Mouse (Mus musculus): Measurements from ENCODE around the gene Kremen1. TPM values are rescaled to one million over a fixed set of nuclear protein-coding genes. Genes with fewer than 3 reads are reported as not detected.

The Kremen1 gene
- total and polyA plus RNA-seq, 2 experiments from 2014 or later: 28.5 to 90.2 TPM

GRCm38 (mm10) chr11:5203054-5203453 lies 58.3 kb downstream of the Kremen1 start:
- H3K36me3 ChIP-seq (replicated peaks; ENCODE audit: control insufficient read depth, insufficient read depth, low read length): peaks cover 91% of the 10 kb centered on the region
- 91% methylated on average over 6 of the region's 6 CpGs for WGBS

GRCm38 (mm10) chr11:5201799-5202680 lies 59.3 kb downstream of the Kremen1 start:
- TF ChIP-seq CTCF (IDR thresholded peaks at IDR 0.05; ENCODE audit: low read depth) (no peak), EP300 (IDR thresholded peaks at IDR 0.05; ENCODE audit: low read depth) (no peak)
- Histone ChIP-seq H3K27me3 (ENCODE audit: control insufficient read depth, insufficient read depth, low read length) (no peaks in the 10 kb centered on the region), H3K36me3 (replicated peaks; ENCODE audit: control insufficient read depth, insufficient read depth, low read length) (peaks cover 86% of the 10 kb centered on the region), H3K4me1 (ENCODE audit: control insufficient read depth, insufficient read depth) (no peaks in the 10 kb centered on the region), H3K4me3 (ENCODE audit: low read depth, low read length) (no peak overlapping the region), H3K27ac (ENCODE audit: low read depth) (no peak overlapping the region), H3K4me2 (ENCODE audit: low read depth, low read length) (no peak overlapping the region), H3K9me3 (replicated peaks; ENCODE audit: control insufficient read depth, low read length) (no peaks in the 10 kb centered on the region), H3K9ac (replicated peaks; ENCODE audit: low read depth, low read length) (no peak overlapping the region)
- DNase-seq (ENCODE audit: low spot score) (no peak), ATAC-seq (ENCODE audit: insufficient read depth, low read depth) (no peak)
- 89% methylated on average over 20 of the region's 20 CpGs for WGBS

More at GRCm38 (mm10) chr11:5203054-5203453, 58.3 kb downstream of the Kremen1 start:
- ATAC-seq (ENCODE audit: insufficient read depth, low read depth) (no peak), DNase-seq (ENCODE audit: low spot score) (no peak)
- Histone ChIP-seq H3K27me3 (ENCODE audit: control insufficient read depth, insufficient read depth, low read length) (no peaks in the 10 kb centered on the region), H3K4me2 (ENCODE audit: low read depth, low read length) (no peak overlapping the region), H3K9me3 (replicated peaks; ENCODE audit: control insufficient read depth, low read length) (no peaks in the 10 kb centered on the region), H3K9ac (replicated peaks; ENCODE audit: low read depth, low read length) (no peak overlapping the region), H3K4me1 (ENCODE audit: control insufficient read depth, insufficient read depth) (no peaks in the 10 kb centered on the region), H3K4me3 (ENCODE audit: low read depth, low read length) (no peak overlapping the region), H3K27ac (ENCODE audit: low read depth) (no peak overlapping the region)
- TF ChIP-seq CTCF (IDR thresholded peaks at IDR 0.05; ENCODE audit: low read depth): no peak
- no peak for TF ChIP-seq EP300 (IDR thresholded peaks at IDR 0.05; ENCODE audit: low read depth)

- Histone ChIP-seq H3K4me1 (ENCODE audit: control insufficient read depth, insufficient read depth) (no peaks in the 10 kb centered on the region), H3K4me3 (ENCODE audit: low read depth, low read length) (no peak overlapping the region), H3K36me3 (replicated peaks; ENCODE audit: control insufficient read depth, insufficient read depth, low read length) (peaks cover 78% of the 10 kb centered on the region), H3K27me3 (ENCODE audit: control insufficient read depth, insufficient read depth, low read length) (no peaks in the 10 kb centered on the region), H3K9ac (replicated peaks; ENCODE audit: low read depth, low read length) (no peak overlapping the region), H3K4me2 (ENCODE audit: low read depth, low read length) (no peak overlapping the region), H3K9me3 (replicated peaks; ENCODE audit: control insufficient read depth, low read length) (no peaks in the 10 kb centered on the region), H3K27ac (ENCODE audit: low read depth) (no peak overlapping the region)
- no peak for DNase-seq (ENCODE audit: low spot score)
- ATAC-seq (ENCODE audit: insufficient read depth, low read depth): no peak
- 60% methylated on average over 2 of the region's 2 CpGs for WGBS
- TF ChIP-seq EP300 (IDR thresholded peaks at IDR 0.05; ENCODE audit: low read depth): no peak
- no peak for TF ChIP-seq CTCF (IDR thresholded peaks at IDR 0.05; ENCODE audit: low read depth)
Observed at GRCm38 (mm10) chr11:5199879-5200278, 61.5 kb downstream of the Kremen1 start.

GRCm38 (mm10) chr11:5197068-5197467 lies 64.3 kb downstream of the Kremen1 start:
- no peaks in the 10 kb centered on the region for H3K27me3 ChIP-seq (ENCODE audit: control insufficient read depth, insufficient read depth, low read length)
- TF ChIP-seq CTCF (IDR thresholded peaks at IDR 0.05; ENCODE audit: low read depth) (no peak), EP300 (IDR thresholded peaks at IDR 0.05; ENCODE audit: low read depth) (no peak)

GRCm38 (mm10) chr11:5196583-5196982 lies 64.8 kb downstream of the Kremen1 start:
- Histone ChIP-seq H3K27ac (ENCODE audit: low read depth) (no peak overlapping the region), H3K4me3 (ENCODE audit: low read depth, low read length) (no peak overlapping the region), H3K4me2 (ENCODE audit: low read depth, low read length) (no peak overlapping the region), H3K36me3 (replicated peaks; ENCODE audit: control insufficient read depth, insufficient read depth, low read length) (peaks cover 56% of the 10 kb centered on the region), H3K9me3 (replicated peaks; ENCODE audit: control insufficient read depth, low read length) (no peaks in the 10 kb centered on the region), H3K9ac (replicated peaks; ENCODE audit: low read depth, low read length) (no peak overlapping the region), H3K4me1 (ENCODE audit: control insufficient read depth, insufficient read depth) (peaks cover 16% of the 10 kb centered on the region; the same call in 1 of the 2 replicates), H3K27me3 (ENCODE audit: control insufficient read depth, insufficient read depth, low read length) (no peaks in the 10 kb centered on the region)
- WGBS: 72% methylated on average over 7 of the region's 7 CpGs
- no peak for ATAC-seq (ENCODE audit: insufficient read depth, low read depth)
- TF ChIP-seq EP300 (IDR thresholded peaks at IDR 0.05; ENCODE audit: low read depth): no peak
- no peak for TF ChIP-seq CTCF (IDR thresholded peaks at IDR 0.05; ENCODE audit: low read depth)
- no peak for DNase-seq (ENCODE audit: low spot score)

More at GRCm38 (mm10) chr11:5197068-5197467, 64.3 kb downstream of the Kremen1 start:
- Histone ChIP-seq H3K4me3 (ENCODE audit: low read depth, low read length) (no peak overlapping the region), H3K27ac (ENCODE audit: low read depth) (no peak overlapping the region), H3K4me1 (ENCODE audit: control insufficient read depth, insufficient read depth) (peaks cover 11% of the 10 kb centered on the region; the same call in 1 of the 2 replicates), H3K9ac (replicated peaks; ENCODE audit: low read depth, low read length) (no peak overlapping the region), H3K36me3 (replicated peaks; ENCODE audit: control insufficient read depth, insufficient read depth, low read length) (peaks cover 61% of the 10 kb centered on the region), H3K9me3 (replicated peaks; ENCODE audit: control insufficient read depth, low read length) (no peaks in the 10 kb centered on the region), H3K4me2 (ENCODE audit: low read depth, low read length) (no peak overlapping the region)
- peak; percentile 67 for ATAC-seq (ENCODE audit: insufficient read depth, low read depth)
- 49% methylated on average over 5 of the region's 5 CpGs for WGBS
- DNase-seq (ENCODE audit: low spot score): no peak

All from heart, postnatal 0 days (tissue).